Mouse (Mus musculus) embryonic facial prominence, embryonic 13.5 days (tissue): ENCODE results near the gene Kcnmb3. TPM values are rescaled to one million over a fixed set of nuclear protein-coding genes. Genes with fewer than 3 reads are reported as not detected.

Source experiments
- ATAC-seq: fragments of 200-750 bp; cut with Nextera tagmentation; 2 replicates; pipeline ENCODE4 v1.8.0; 2017; ENCODE audit warnings: low read depth; ENCODE audit not compliant: insufficient number of reproducible peaks, insufficient read depth, low FRiP score, low TSS enrichment
- H3K27ac ChIP-seq: fragments of 300-500 bp; sonication (generic); 2 replicates; pipeline ENCODE4 v1.5.1; 2015; ENCODE audit warnings: moderate library complexity, mild to moderate bottlenecking, inconsistent platforms
- H3K27me3 ChIP-seq: fragments of 300-500 bp; sonication (generic); 2 replicates; pipeline ENCODE4 v1.6.1; 2015; ENCODE audit warnings: mild to moderate bottlenecking, inconsistent platforms
- H3K36me3 ChIP-seq: fragments of 300-500 bp; sonication (generic); 2 replicates; pipeline ENCODE4 v1.6.1; 2015; ENCODE audit warnings: mild to moderate bottlenecking, inconsistent platforms
- H3K4me1 ChIP-seq: fragments of 300-500 bp; sonication (generic); 2 replicates; pipeline ENCODE4 v1.6.1; 2015; ENCODE audit warnings: inconsistent platforms
- H3K4me2 ChIP-seq: fragments of 300-500 bp; sonication (generic); 2 replicates; pipeline ENCODE4 v1.6.1; 2015; ENCODE audit warnings: moderate library complexity, mild to moderate bottlenecking, inconsistent platforms
- H3K4me3 ChIP-seq: fragments of 300-500 bp; sonication (generic); 2 replicates; pipeline ENCODE4 v1.5.1; 2015; ENCODE audit warnings: mild to moderate bottlenecking, inconsistent platforms
- H3K9ac ChIP-seq: fragments of 300-500 bp; sonication (generic); 2 replicates; pipeline ENCODE4 v1.6.1; 2015; ENCODE audit warnings: mild to moderate bottlenecking, inconsistent platforms
- H3K9me3 ChIP-seq: fragments of 300-500 bp; sonication (generic); 2 replicates; pipeline ENCODE4 v1.6.1; 2016; ENCODE audit warnings: inconsistent platforms
- WGBS: fragments of 180-500 bp; shearing (Covaris S2); methylation state at CpG from one replicate; pipeline ENCODE4 v1.1.7; 2015; ENCODE audit warnings: mixed read lengths; 5-methylcytosine and 5-hydroxymethylcytosine counted together
- polyA plus RNA-seq: library from polyadenylated mRNA; unstranded; fragments of >200 nt; fragmentation: Nextera tagmentation; extraction: Ambion mirVana; gene quantifications from 2 replicates; pipeline ENCODE4 v1.2.1, GENCODE M21; 2015

Gene Kcnmb3
- polyA plus RNA-seq, 1 experiment from 2014 or later, result not detected

DNA sequence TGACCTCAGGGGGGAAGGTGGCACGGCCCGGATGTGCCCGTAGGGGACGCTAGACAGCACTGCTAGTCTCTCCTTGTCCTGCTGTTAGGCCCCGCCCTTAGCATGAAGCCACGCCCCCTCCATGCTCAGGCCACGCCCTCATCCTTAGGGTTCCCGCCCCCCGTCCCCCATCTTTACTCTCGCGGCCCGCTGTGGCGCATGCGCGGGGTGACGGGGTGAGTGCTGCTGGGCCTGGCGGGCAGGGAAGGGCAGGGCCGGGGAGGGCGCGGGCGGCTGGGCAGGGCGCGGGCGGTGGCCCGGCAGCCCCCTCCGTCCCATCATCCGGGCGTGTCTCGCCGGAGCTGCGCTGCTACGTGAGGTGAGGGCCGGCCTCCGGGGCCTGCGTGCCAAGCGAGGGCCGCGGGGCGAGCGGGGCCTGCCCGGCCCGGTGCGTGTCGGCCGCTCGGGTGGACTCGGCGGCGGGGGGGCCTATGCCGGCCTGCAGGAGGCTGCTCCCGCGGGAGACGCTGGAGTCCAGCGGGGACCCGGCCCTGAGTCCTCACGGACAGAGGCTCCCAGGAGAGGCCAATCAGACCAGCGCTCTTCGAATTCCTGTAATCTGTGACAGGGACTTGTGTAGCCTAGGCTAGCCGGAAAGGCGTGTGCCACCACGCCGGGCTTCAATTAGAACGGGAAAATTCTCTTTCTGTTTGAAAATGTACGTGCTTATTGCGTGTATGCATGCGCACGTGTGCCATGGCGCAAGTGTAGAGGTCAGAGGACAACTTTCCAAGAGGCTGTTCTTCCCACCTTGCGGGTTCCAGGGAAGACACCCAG, 18.6 kb upstream of the Kcnmb3 start:
- Histone ChIP-seq H3K27ac (peak overlapping the region; percentile 63), H3K4me2 (peak overlapping the region; percentile 61), H3K36me3 (peaks cover 12% of the 10 kb centered on the region), H3K9me3 (no peaks in the 10 kb centered on the region), H3K9ac (peak overlapping the region; percentile 89), H3K4me1 (peaks cover 23% of the 10 kb centered on the region), H3K4me3 (peak overlapping the region; percentile 74), H3K27me3 (no peaks in the 10 kb centered on the region)
- ATAC-seq, result peak; percentile 91
- under 1% methylated on average over 65 of the region's 69 CpGs for WGBS

DNA sequence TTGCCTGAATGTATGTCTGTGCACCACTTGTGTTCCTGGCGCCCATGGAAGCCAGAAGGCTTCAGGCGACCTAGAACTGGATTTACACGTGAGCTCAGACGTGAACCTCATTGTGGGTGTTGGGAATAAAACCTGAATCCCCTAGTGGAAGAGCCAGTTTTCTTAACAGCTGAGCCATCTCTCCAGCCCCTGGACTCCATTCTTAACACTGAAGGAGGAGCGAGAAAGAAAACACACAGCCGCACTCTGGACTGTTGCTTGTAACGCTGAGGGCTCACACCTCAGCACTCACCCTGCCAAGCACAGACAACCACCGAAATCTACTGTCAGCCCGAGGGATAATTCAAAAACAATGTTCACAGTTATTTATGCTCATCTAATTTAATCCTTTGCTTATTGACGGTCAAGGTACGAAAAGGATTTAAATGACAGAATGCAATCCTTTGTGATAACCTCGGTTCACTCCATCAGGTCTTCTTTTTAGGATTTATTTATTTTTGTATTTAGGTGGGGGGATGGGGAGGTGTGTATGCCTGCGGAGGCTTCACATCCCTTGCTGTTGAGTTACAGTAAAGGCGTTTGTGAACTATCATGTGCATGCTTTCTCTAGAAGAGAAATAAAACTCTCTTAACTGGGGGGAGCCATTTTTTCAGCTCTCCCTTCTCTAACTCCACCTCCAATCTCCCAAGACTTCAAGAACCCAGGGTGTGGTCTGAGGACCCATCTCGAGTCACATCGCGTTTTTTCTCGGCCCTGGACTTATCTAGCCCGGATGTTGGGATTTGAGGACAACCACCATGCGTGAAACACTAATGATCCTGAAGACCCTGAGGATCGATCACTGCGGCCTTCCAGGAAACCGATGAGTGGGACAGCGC, 17.7 kb upstream of the Kcnmb3 start, which contains the start of gene Zfp639:
TSS of gene Zfp639 (plus strand) at position 764 of the 879 bp plus-strand sequence.
- ATAC-seq, result no peak
- peaks cover 23% of the 10 kb centered on the region for H3K4me1 ChIP-seq
- no peaks in the 10 kb centered on the region for H3K9me3 ChIP-seq
- no peaks in the 10 kb centered on the region for H3K27me3 ChIP-seq
- H3K36me3 ChIP-seq, result peaks cover 7% of the 10 kb centered on the region
- H3K4me2 ChIP-seq, result peak within 1 kb of the TSS; percentile 61
- H3K9ac ChIP-seq, result peak within 1 kb of the TSS; percentile 89
- peak within 1 kb of the TSS; percentile 63 for H3K27ac ChIP-seq
- 7% methylated on average over 24 of the region's 24 CpGs for WGBS
- peak within 1 kb of the TSS; percentile 74 for H3K4me3 ChIP-seq

DNA sequence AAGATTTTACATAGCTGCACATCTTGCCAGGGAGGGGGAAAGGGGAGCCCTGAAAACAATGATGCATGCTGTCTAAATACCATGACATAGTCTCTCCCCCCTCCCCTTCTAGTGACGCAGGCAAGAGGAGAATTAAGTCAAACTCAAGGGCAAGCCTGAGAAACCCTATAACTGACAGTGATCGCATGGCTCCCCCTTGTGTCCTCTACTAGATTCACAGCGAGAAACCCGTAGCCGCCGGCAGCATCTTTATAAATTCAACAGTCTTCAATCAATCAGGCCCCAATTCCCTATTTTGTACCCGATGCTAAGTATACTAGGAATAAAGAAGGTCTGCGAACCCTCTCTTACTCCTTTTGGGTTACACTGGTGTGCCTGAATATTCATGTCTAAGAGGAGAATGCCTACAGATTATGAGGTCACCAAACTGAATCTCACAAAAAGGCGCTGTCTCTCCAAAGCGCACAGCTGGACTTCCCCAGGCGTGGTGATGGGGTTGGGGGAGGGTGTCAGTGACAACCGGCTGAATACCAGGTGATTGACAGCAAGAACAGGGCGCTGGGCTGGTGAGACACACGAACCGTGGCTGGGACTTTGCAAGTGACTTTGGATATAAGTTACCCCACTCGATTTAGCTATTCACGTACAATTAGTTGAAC, 16.8 kb upstream of the Kcnmb3 start:
- H3K4me3 ChIP-seq, result peak overlapping the region; percentile 21
- H3K9ac ChIP-seq, result peak overlapping the region; percentile 41; the same call in 1 of the 2 replicates
- 3% methylated on average over 17 of the region's 17 CpGs for WGBS
- H3K27ac ChIP-seq, result no peak overlapping the region
- no peak for ATAC-seq
- H3K4me2 ChIP-seq, result peak overlapping the region; percentile 61
- H3K27me3 ChIP-seq, result no peaks in the 10 kb centered on the region
- H3K9me3 ChIP-seq, result no peaks in the 10 kb centered on the region
- H3K36me3 ChIP-seq, result peaks cover 5% of the 10 kb centered on the region; the same call in 1 of the 2 replicates
- peaks cover 23% of the 10 kb centered on the region for H3K4me1 ChIP-seq

DNA sequence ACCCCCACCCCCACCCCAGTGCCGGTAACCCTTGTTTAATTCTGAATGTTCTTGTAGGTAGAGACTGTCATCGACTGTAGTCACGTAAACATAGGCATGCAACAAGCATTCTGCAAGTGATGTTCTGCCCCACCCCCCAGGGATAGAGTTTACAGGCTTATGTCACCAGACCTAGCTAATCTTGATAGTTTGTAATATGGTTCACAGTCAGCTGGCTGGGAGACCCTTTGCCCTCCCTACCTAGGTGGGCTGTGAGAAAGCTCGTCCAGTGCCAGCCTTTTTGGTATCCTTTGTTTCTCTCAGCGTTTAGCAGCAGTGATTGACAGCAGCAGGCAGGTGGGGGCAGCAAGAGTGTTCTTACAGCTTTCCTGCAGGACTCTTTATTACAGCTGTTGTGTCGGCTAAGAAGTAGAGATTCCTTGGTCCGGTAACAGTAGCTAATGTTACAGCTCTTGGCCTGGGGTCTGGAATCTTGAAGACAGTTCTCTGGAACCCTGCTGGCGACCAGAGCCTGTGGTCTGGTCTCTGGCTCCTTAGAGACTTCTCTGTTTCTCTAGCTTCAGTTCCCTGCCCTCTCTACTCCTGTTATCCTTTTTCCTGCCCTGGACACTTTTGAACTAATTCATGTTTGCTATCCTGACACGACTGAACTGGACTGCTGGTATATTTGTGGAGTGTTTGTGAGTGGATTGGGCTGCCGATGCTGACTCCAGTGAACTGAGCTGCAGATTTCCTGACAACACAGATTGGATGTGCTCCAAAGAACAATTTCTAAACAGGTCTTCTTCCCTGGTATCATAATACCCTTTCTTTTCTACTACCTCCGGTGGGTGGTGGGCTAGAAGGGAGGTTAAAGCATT, 14.6 kb upstream of the Kcnmb3 start:
- Histone ChIP-seq H3K9ac (no peak overlapping the region), H3K27me3 (no peaks in the 10 kb centered on the region), H3K4me3 (no peak overlapping the region), H3K4me2 (no peak overlapping the region), H3K27ac (no peak overlapping the region), H3K9me3 (no peaks in the 10 kb centered on the region), H3K36me3 (no peaks in the 10 kb centered on the region), H3K4me1 (peaks cover 8% of the 10 kb centered on the region)
- no peak for ATAC-seq
- WGBS, result 63% methylated on average over 11 of the region's 11 CpGs

DNA sequence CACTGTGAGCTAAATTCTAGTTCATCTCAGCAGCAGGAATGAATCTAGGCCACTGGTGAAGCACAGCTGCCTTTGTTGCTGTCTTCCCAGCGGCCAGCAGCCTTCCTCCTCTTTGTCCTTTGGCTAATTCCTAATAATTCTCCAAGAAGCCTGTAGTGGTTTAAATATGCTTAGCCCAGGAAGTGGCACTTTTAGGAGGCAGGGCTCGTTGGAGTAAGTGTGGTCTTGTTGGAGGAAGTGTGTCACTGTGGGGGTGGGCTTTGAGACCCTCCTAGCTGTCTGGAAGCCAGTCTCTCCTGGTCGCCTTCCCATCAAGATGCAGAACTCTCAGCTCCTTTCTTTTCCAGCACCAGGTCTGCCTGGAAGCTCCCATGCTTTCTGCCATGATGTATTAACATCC, 13.8 kb upstream of the Kcnmb3 start:
- no peak overlapping the region for H3K4me2 ChIP-seq
- no peaks in the 10 kb centered on the region for H3K36me3 ChIP-seq
- ATAC-seq, result no peak
- no peak overlapping the region for H3K4me3 ChIP-seq
- peaks cover 4% of the 10 kb centered on the region; the same call in 1 of the 2 replicates for H3K4me1 ChIP-seq
- WGBS, result 70% methylated on average over 3 of the region's 3 CpGs
- no peaks in the 10 kb centered on the region for H3K9me3 ChIP-seq
- H3K27me3 ChIP-seq, result no peaks in the 10 kb centered on the region
- no peak overlapping the region for H3K9ac ChIP-seq
- no peak overlapping the region for H3K27ac ChIP-seq

DNA sequence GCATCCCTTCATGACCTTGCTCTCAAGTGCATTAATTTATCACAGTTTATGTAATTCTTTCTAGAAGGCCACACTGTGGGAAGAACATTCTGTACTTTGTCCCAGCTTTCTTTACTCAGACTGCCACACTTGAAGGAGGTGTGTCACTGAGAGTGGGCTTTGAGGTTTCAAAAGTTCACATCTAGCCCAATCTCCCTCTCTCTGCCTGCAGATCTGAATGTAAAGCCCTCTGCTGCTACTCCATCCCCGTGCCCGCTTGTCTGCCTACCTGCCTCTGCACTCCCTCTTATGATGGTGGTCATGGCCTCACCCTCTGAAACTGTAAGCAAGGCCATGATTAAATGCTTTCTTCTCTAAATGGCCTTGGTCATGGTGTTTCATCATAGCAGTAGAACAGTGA, 8.3 kb upstream of the Kcnmb3 start:
- H3K4me3 ChIP-seq, result no peak overlapping the region
- no peak overlapping the region for H3K9ac ChIP-seq
- no peak for ATAC-seq
- no peaks in the 10 kb centered on the region for H3K27me3 ChIP-seq
- whole genome bisulfite sequencing, result 79% methylated on average over 2 of the region's 2 CpGs
- no peaks in the 10 kb centered on the region for H3K9me3 ChIP-seq
- H3K27ac ChIP-seq, result no peak overlapping the region
- peaks cover 10% of the 10 kb centered on the region; the same call in 1 of the 2 replicates for H3K4me1 ChIP-seq
- H3K36me3 ChIP-seq, result no peaks in the 10 kb centered on the region
- no peak overlapping the region for H3K4me2 ChIP-seq

DNA sequence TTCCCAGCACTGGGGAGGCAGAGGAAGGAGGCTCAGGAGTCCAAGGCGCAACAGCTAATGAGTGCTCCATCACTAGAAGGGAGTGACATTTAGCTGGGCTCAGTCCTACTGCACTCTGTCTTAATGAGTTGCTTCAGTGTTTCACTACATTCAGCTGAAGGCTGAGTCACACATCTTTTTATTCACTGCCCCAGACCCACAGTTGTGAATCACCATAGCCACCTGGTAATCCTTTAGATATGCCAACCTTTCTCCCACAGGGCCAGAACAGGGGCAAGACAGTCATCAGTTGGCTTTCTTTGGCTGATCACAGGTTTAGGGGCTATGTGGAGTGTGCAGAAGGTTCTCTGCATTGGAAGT, 4.7 kb upstream of the Kcnmb3 start:
- 81% methylated on average over 1 of the region's 1 CpGs for WGBS
- H3K36me3 ChIP-seq, result no peaks in the 10 kb centered on the region
- H3K27ac ChIP-seq, result no peak overlapping the region
- peaks cover 13% of the 10 kb centered on the region; the same call in 1 of the 2 replicates for H3K4me1 ChIP-seq
- no peak overlapping the region for H3K9ac ChIP-seq
- H3K9me3 ChIP-seq, result no peaks in the 10 kb centered on the region
- H3K4me3 ChIP-seq, result no peak overlapping the region
- H3K4me2 ChIP-seq, result no peak overlapping the region
- ATAC-seq, result no peak
- no peaks in the 10 kb centered on the region for H3K27me3 ChIP-seq

DNA sequence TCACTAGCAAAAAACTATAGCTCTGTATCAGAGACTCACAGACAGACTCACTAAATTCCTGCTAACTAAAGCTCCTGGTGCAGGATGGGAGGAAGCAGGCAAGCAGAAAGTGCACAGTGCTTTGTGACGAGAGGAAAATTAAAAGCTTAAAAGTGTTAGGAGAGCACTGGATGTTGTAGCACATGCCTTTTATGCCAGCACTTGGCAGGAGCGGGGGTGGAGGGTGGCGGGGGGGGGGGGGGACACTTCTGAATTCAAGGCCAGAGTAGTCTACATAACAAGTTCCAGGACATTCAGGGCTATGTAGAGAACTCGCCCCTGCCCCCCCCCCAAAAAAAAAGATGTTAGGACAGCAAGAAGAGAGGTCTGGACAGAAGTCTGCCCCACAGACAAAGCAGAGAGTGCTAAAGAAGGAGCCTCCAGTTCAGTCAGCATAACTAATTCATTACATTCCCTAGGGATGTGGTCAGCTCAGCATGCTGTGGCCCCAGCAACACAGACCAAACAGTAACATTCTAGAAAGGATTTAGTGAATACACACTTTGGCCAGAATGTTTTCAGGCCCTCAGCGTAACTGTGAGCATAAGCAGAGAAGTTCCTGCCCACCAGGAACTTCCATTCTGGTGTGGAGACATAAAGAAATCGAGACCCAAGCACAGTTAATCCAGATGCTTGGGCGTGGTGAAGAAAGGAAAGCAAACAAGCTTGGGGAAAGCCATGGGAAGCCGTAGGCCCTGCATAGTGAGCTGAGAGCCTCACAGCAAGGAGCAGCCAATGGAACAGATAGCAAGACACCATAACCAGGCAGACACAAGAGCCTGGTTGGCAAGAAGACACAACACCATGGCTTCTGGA, 4.1 kb upstream of the Kcnmb3 start:
- 36% methylated on average over 6 of the region's 8 CpGs for WGBS
- Histone ChIP-seq H3K9ac (no peak overlapping the region), H3K4me3 (no peak overlapping the region), H3K4me2 (no peak overlapping the region), H3K36me3 (no peaks in the 10 kb centered on the region), H3K27me3 (no peaks in the 10 kb centered on the region), H3K4me1 (peaks cover 13% of the 10 kb centered on the region; the same call in 1 of the 2 replicates), H3K9me3 (no peaks in the 10 kb centered on the region), H3K27ac (no peak overlapping the region)
- no peak for ATAC-seq

DNA sequence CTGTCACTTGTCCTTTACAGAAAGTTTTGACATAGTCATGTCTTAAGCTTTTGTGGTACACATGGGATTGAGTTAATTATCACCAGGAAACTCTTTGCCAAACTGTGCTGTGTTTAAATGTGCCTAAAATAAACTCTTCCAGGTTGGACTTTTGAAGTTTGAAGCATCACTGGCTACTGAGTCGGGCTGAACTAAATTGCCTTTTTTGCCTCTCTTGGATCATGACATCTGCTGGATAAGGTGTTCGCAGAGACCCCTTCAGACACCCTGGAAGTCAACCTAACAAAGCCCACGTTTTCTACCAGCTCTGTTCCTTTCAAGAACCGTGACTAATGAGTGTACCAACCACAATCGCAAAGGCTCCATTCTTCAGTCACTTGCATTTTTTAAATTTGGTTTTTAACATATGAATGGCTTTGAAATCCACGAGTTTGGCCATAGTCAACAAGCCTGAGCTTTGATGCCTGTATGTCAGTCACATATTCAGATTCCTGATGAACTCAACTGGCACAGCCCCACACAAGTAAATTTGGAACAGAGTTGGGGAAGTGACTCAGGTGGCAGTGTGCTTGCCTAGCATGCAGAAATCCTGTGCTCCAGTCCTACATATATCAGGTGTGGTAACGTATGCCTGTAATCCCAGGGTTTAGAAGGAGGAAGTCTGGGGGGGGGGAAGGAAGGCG, 3.2 kb upstream of the Kcnmb3 start:
- Histone ChIP-seq H3K9me3 (no peaks in the 10 kb centered on the region), H3K4me1 (peaks cover 13% of the 10 kb centered on the region; the same call in 1 of the 2 replicates), H3K36me3 (no peaks in the 10 kb centered on the region), H3K4me3 (no peak overlapping the region), H3K27me3 (no peaks in the 10 kb centered on the region), H3K9ac (no peak overlapping the region), H3K27ac (no peak overlapping the region), H3K4me2 (no peak overlapping the region)
- no peak for ATAC-seq
- 44% methylated on average over 8 of the region's 8 CpGs for WGBS
